Mouse (Mus musculus) MEL-GATA-1-ER (cell line): ENCODE data around the gene Trpm4.
"Not testable (repeated sequence)": the region's sequence is repeated elsewhere in the genome, so short reads cannot be mapped to it uniquely, and the experiment has no call there.

Experiments used
- DNase-seq: peaks from one replicate; pipeline ENCODE4 v3.0.0-alpha.2; 2012; ENCODE audit warnings: low read depth; ENCODE audit errors: extremely low read depth

The Trpm4 gene

GRCm38 (mm10) chr7:45333431-45333982 is at the start of gene Trpm4:
Gene Trpm4 (minus strand): TSS chr7:45333780.
- DNase-seq = no peak

GRCm38 (mm10) chr7:45376057-45376456 is 42.5 kb upstream of the Trpm4 start:
- DNase-seq = no peak

- DNase-seq = peak; percentile 76
Observed at GRCm38 (mm10) chr7:45374620-45375019, 41.0 kb upstream of the Trpm4 start.

- no peak for DNase-seq
Observed at GRCm38 (mm10) chr7:45372371-45372770, 38.8 kb upstream of the Trpm4 start.

GRCm38 (mm10) chr7:45370475-45371311 is 37.1 kb upstream of the Trpm4 start, which contains the start of gene Lin7b:
Gene Lin7b (minus strand): TSS chr7:45370583.
- peak; percentile 70 for DNase-seq

GRCm38 (mm10) chr7:45369836-45370474 is 36.4 kb upstream of the Trpm4 start:
- DNase-seq = no peak

GRCm38 (mm10) chr7:45369022-45369745 is 35.6 kb upstream of the Trpm4 start:
- DNase-seq = no peak

GRCm38 (mm10) chr7:45368178-45368577 is 34.6 kb upstream of the Trpm4 start:
- no peak for DNase-seq

- DNase-seq = peak; percentile 81
Observed at GRCm38 (mm10) chr7:45367020-45367880, 33.7 kb upstream of the Trpm4 start.

GRCm38 (mm10) chr7:45366652-45367019 is 33.1 kb upstream of the Trpm4 start, which contains the start of gene Ppfia3:
Gene Ppfia3 (minus strand): TSS chr7:45367019.
- DNase-seq = no peak

GRCm38 (mm10) chr7:45365742-45366651 is 32.4 kb upstream of the Trpm4 start:
- DNase-seq = no peak

- no peak for DNase-seq
Observed at GRCm38 (mm10) chr7:45363983-45364382, 30.4 kb upstream of the Trpm4 start.

GRCm38 (mm10) chr7:45362801-45363200 is 29.2 kb upstream of the Trpm4 start:
- peak; percentile 64 for DNase-seq

- peak; percentile 98 for DNase-seq
Observed at GRCm38 (mm10) chr7:45361243-45361804, 27.7 kb upstream of the Trpm4 start.

- DNase-seq = no peak
Observed at GRCm38 (mm10) chr7:45360404-45361125, 27.0 kb upstream of the Trpm4 start.

- not testable (repeated sequence) for DNase-seq
Observed at GRCm38 (mm10) chr7:45359081-45359480, 25.5 kb upstream of the Trpm4 start.

GRCm38 (mm10) chr7:45356087-45356486 is 22.5 kb upstream of the Trpm4 start:
- DNase-seq = no peak

- DNase-seq = no peak
Observed at GRCm38 (mm10) chr7:45355318-45356020, 21.9 kb upstream of the Trpm4 start.
